Mouse (Mus musculus): ENCODE measurements around the gene Crb2. TPM values are rescaled to one million over a fixed set of nuclear protein-coding genes. Genes with fewer than 3 reads are reported as not detected.

Crb2 gene
- total RNA-seq, 2 experiments from 2014 or later, result not detected

- no peak for TF ChIP-seq CTCF (IDR thresholded peaks at IDR 0.05)
- DNase-seq, result no peak
- peak overlapping the region; percentile 54; the same call in 1 of the 2 replicates for H3K27ac ChIP-seq
- intact Hi-C loops (cut with DNase I), result no loop called here
- no peak overlapping the region for H3K4me3 ChIP-seq
These were observed 43.6 kb downstream of the Crb2 start for GRCm38 (mm10) chr2:37819526-37820152.

DNA sequence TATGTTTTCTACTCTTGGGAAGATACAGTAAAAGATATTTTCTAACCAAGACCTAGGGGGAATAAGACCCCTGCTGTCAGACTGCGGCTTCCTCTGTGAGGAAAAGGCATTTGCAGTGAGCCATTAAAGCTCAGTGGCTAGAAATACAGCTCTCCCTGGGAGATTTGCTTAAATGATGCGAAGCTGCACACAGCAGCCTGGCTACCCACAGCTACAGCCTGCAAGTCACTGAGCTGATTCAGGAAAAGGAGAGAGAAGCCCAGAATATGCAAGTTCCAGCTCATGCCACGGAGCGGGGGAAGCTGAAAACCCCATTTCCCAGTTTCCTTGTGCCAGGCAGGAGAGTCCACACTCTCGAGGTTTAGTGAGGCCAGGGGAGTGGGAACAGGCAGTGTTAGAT lies 46.1 kb downstream of the Crb2 start:
- no peak for TF ChIP-seq CTCF (IDR thresholded peaks at IDR 0.05)
- H3K27ac ChIP-seq, result no peak overlapping the region
- intact Hi-C loops (cut with DNase I), result no loop called here
- H3K4me3 ChIP-seq, result no peak overlapping the region
- no peak for DNase-seq

DNA sequence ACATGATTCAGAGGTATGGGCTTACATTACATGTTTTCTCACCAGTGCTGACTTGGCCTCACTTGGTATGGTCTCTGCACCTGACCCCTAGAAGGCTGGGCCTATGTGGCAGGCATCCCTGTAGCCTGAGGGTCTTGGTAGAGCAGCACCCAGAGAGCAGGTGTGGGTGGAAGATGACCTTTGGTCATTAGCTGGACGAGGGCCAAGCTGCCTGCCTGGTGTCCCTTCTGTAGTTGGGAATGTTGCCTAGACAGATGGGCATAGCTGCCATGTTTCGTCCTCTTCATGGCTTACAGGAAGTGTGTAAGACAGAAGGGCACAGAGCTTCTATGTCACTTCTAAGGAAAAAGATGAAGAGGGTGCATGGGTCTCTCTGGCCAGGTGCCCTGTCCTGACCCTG lies 47.8 kb downstream of the Crb2 start:
- no peak for DNase-seq
- TF ChIP-seq CTCF (IDR thresholded peaks at IDR 0.05), result no peak
- H3K27ac ChIP-seq, result no peak overlapping the region
- intact Hi-C loops (cut with DNase I), result no loop called here
- H3K4me3 ChIP-seq, result no peak overlapping the region

DNA sequence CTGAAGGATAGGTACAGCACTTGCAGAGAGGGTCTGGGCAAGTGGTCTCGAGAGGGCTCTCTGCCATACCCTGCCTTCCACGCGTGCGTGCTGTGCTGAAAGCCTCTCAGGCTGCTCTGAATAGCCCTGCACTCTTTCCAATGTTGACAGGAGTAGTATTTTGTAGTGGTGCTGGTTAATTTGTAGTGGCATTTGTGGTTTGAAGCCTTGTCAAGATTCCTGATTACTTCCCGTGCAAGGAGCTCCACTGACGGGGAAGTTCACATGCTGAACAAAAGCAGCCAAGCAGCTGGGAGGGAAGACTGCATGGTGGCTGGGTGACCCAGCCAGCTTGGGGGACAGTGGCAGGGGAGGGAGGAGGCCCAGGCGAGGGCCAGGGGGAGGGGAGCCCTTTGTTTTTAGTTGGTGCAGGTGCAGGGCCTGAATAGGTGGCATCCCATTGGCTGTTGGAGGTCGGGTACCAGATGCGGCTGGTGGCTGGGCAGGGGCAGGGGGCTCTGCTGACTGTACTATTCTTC lies 53.8 kb downstream of the Crb2 start:
- no peak overlapping the region for H3K4me3 ChIP-seq
- intact Hi-C loops (cut with DNase I), result no loop called here
- no peak overlapping the region for H3K27ac ChIP-seq
- no peak for DNase-seq
- no peak for TF ChIP-seq CTCF (IDR thresholded peaks at IDR 0.05)

DNA sequence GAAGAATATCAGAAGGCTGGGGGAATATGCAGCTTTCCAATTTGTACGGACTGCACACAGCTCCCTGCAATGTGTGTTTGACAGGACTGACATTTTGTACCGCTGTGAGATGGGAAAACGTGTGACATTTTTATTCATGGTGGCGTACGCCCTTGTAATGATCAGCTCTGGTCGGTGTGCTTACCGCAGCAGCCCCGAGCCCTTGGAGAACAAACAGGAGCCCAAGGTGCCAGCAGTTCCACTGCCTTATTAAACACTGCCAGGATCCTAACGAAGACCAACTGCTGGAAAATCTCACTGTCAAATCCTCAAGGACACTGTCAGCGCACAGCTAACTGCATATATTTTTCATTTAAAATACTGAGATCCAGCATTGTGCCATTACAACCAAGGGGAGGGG lies 56.2 kb downstream of the Crb2 start:
- H3K4me3 ChIP-seq, result no peak overlapping the region
- DNase-seq, result no peak
- H3K27ac ChIP-seq, result no peak overlapping the region
- intact Hi-C loops (cut with DNase I), result no loop called here
- TF ChIP-seq CTCF (IDR thresholded peaks at IDR 0.05), result no peak

- DNase-seq, result no peak
- H3K27ac ChIP-seq, result no peak overlapping the region
- TF ChIP-seq CTCF (IDR thresholded peaks at IDR 0.05), result no peak
- intact Hi-C loops (cut with DNase I), result no loop called here
- no peak overlapping the region for H3K4me3 ChIP-seq
These were observed 60.9 kb downstream of the Crb2 start for GRCm38 (mm10) chr2:37836926-37837325.

DNA sequence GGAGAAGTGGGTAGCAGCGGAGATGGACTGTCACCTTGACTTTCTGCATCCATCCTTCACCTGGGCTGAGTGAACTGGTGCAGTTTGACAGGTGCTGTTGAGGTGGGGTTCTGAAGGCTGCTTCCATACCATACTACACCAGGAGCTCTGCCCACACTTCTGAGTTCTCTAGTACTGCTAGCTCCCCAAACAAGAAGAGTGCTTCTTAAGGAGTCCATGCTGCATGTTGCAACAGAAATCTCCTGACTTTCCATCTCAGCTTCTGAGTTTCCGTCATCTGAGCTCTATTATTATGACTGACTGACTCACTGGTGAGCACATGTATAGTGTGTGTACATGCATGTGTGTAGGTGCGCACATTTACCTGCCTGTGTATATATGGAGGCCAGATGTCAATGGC lies 61.5 kb downstream of the Crb2 start:
- no peak overlapping the region for H3K27ac ChIP-seq
- no peak for TF ChIP-seq CTCF (IDR thresholded peaks at IDR 0.05)
- intact Hi-C loops (cut with DNase I), result no loop called here
- DNase-seq, result no peak
- no peak overlapping the region for H3K4me3 ChIP-seq

DNA sequence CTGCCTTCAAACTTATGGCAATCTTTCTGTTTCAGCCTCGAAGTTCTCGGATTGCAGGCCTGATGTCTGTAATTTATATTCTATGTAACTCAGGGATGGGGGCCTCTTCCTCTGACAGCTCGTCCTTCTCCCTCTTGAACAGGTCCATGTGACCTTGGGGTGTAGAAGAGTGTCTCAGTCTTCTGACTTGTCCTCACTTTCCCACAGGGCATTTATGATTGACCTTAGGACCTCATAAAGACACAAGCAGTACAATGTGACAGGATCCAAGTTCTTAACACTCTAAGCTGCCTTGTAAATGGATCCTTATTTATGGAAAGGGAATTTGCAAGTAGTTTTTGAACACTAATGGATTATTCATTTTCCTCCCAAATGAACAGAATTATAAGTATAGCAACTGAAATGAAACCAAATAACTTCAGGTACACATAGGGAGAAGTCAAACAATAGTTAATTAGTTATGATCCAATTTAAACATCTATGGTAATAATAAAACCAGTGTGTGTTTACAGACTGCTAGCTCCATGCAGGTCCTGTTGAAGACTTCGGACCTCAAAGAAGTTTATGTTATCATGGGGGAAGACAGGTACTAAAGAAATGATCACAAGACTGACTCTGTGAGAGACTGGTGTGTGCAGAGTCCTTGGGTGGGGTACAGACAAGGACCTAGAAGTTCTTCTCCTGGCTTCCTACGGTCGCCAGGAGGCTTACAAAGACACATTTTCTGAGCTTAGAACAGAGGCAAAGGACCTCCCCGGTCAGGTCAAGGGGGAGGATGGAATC lies 62.3 kb downstream of the Crb2 start:
- intact Hi-C loops (cut with DNase I), result no loop called here
- H3K4me3 ChIP-seq, result no peak overlapping the region
- H3K27ac ChIP-seq, result no peak overlapping the region

DNA sequence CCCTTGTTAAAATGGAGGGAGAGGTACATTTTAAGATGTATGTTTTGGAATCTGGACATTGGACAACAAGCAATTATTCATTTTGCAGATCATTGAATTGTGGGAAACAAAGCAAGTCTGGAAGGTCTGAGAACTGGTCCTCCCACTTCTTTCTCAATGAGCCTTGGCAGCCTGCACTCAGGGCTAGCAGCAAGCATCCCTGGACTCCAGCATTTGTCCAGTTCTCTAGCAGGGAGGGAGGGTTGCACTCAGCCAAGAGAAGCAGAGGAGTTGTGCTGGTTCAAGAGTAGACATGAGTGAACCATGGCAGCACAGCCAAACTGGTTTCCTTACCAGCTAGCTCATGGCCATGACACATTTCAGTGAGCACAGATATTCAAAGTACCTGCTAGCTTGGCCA lies 63.9 kb downstream of the Crb2 start:
- intact Hi-C loops (cut with DNase I), result no loop called here
- Histone ChIP-seq H3K27ac (no peak overlapping the region), H3K4me3 (no peak overlapping the region)
- DNase-seq, result no peak
- no peak for TF ChIP-seq CTCF (IDR thresholded peaks at IDR 0.05)

More for the DNA sequence above, 62.3 kb downstream of the Crb2 start:
- no peak for DNase-seq
- TF ChIP-seq CTCF (IDR thresholded peaks at IDR 0.05), result no peak

- no peak for TF ChIP-seq CTCF (IDR thresholded peaks at IDR 0.05)
- H3K27ac ChIP-seq, result no peak overlapping the region
- no peak overlapping the region for H3K4me3 ChIP-seq
- DNase-seq, result no peak
- intact Hi-C loops (cut with DNase I), result no loop called here
These were observed 66.1 kb downstream of the Crb2 start for GRCm38 (mm10) chr2:37842151-37842569.

GRCm38 (mm10) chr2:37842719-37843118 lies 66.7 kb downstream of the Crb2 start:
- Histone ChIP-seq H3K4me3 (no peak overlapping the region), H3K27ac (no peak overlapping the region)
- TF ChIP-seq CTCF (IDR thresholded peaks at IDR 0.05), result no peak
- intact Hi-C loops (cut with DNase I), result no loop called here
- DNase-seq, result no peak

Other genes starting within 250 kb of the Crb2 start
- gene Strbp, start 72.4 kb upstream of the Crb2 start, total RNA-seq (2021), result 10 to 100 TPM; 20.1 to 22.4 TPM